Mouse (Mus musculus): ENCODE measurements around the gene Gucd1. TPM values are rescaled to one million over a fixed set of nuclear protein-coding genes. Genes with fewer than 3 reads are reported as not detected.

The Gucd1 gene
- polyA plus RNA-seq, 1 experiment from 2014 or later = 24.9 TPM

DNA sequence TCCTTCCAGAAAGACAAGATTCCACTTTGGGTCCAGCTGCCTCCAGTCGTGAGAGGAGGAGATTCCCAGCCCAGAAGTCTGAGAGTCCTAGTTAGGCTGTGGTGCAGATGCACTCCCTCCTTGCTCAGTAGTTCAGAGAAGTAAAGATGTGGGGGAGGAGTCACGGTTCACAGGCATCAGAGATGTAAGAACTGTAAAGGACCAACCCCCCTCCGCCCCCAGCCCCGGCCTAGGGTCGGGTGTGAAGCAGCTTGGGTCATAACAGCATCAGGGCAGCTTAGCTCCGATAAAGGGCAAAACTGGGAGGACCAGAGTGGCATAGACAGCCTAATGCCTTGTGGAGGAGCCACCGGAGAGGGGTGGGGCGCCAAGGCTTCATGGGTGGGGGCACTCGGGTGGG lies 201.3 kb downstream of the Gucd1 start:
- peaks cover 24% of the 10 kb centered on the region for H3K4me1 ChIP-seq (replicated peaks; ENCODE audit: control insufficient read depth, insufficient read depth, low read length)
- H3K36me3 ChIP-seq (ENCODE audit: control insufficient read depth, insufficient read depth, low read length) = no peaks in the 10 kb centered on the region; the same call in 1 of the 2 replicates
- no peaks in the 10 kb centered on the region for H3K9me3 ChIP-seq (ENCODE audit: control insufficient read depth, low read length)
- H3K4me2 ChIP-seq (ENCODE audit: low read depth, low read length) = peak overlapping the region; percentile 81
- ATAC-seq (ENCODE audit: low read depth) = peak; percentile 34
- 3% methylated on average over 9 of the region's 9 CpGs for WGBS
- peak overlapping the region; percentile 68 for H3K9ac ChIP-seq (ENCODE audit: low read length)
- H3K27me3 ChIP-seq (ENCODE audit: control insufficient read depth, insufficient read depth, low read depth, low read length) = peaks cover 6% of the 10 kb centered on the region; the same call in 1 of the 2 replicates
- H3K27ac ChIP-seq (ENCODE audit: low read length) = no peak overlapping the region
- peak overlapping the region; percentile 57 for H3K4me3 ChIP-seq (ENCODE audit: low read length)

GRCm38 (mm10) chr10:75315756-75316155 lies 202.0 kb downstream of the Gucd1 start:
- WGBS = 72% methylated on average over 8 of the region's 8 CpGs
- H3K27ac ChIP-seq (ENCODE audit: low read length) = no peak overlapping the region

DNA sequence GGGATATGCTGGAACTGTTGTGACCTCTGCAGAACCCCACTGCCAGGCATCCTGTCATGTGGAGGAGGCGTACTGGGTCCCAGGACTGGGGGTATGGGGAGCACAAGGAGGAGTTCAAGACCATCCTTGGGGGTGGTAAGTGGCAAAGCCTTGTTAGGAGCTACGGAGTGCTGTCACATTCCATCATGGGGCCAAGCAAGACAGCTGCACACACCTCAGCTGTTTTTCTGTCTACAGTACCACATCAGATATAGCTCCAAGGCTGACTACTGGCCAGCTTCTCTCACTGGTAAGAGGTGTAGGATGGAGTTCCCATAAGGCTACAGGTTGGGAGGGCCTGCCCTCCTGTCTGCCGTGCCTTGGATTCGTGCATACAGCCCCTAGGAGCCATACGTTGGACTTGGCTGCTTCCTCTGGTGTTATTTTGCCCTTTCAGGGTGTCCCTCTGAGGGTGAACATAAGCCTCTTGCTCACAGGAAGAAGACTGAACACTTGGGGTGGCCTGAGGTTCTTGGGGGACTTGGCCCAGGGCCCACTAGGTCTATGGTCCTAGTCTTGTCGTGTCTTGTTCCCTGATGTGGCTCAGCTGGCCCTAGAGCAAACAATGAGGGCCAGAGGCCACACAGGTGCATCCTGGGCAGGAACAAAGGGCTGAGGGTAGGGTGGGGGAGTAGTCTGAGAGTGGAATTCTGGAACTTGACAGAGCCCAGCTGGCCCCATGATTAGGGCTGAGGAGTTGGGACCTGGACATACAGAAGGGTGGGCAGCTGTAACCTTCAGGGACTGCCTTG lies 203.4 kb downstream of the Gucd1 start:
- 43% methylated on average over 6 of the region's 6 CpGs for WGBS
- no peaks in the 10 kb centered on the region for H3K9me3 ChIP-seq (ENCODE audit: control insufficient read depth, low read length)
- no peak overlapping the region for H3K4me2 ChIP-seq (ENCODE audit: low read depth, low read length)
- peaks cover 24% of the 10 kb centered on the region for H3K4me1 ChIP-seq (replicated peaks; ENCODE audit: control insufficient read depth, insufficient read depth, low read length)
- no peak overlapping the region for H3K9ac ChIP-seq (ENCODE audit: low read length)
- H3K4me3 ChIP-seq (ENCODE audit: low read length) = no peak overlapping the region
- peaks cover 6% of the 10 kb centered on the region; the same call in 1 of the 2 replicates for H3K27me3 ChIP-seq (ENCODE audit: control insufficient read depth, insufficient read depth, low read depth, low read length)
- H3K36me3 ChIP-seq (ENCODE audit: control insufficient read depth, insufficient read depth, low read length) = peaks cover 7% of the 10 kb centered on the region; the same call in 1 of the 2 replicates
- peak; percentile 41 for ATAC-seq (ENCODE audit: low read depth)
- peak overlapping the region; percentile 48 for H3K27ac ChIP-seq (ENCODE audit: low read length)

More at GRCm38 (mm10) chr10:75315756-75316155, 202.0 kb downstream of the Gucd1 start:
- no peak for ATAC-seq (ENCODE audit: low read depth)
- Histone ChIP-seq H3K27me3 (ENCODE audit: control insufficient read depth, insufficient read depth, low read depth, low read length) (peaks cover 6% of the 10 kb centered on the region; the same call in 1 of the 2 replicates), H3K9me3 (ENCODE audit: control insufficient read depth, low read length) (no peaks in the 10 kb centered on the region), H3K4me1 (replicated peaks; ENCODE audit: control insufficient read depth, insufficient read depth, low read length) (peaks cover 24% of the 10 kb centered on the region), H3K36me3 (ENCODE audit: control insufficient read depth, insufficient read depth, low read length) (no peaks in the 10 kb centered on the region; the same call in 1 of the 2 replicates), H3K4me2 (ENCODE audit: low read depth, low read length) (no peak overlapping the region), H3K4me3 (ENCODE audit: low read length) (no peak overlapping the region), H3K9ac (ENCODE audit: low read length) (no peak overlapping the region)

DNA sequence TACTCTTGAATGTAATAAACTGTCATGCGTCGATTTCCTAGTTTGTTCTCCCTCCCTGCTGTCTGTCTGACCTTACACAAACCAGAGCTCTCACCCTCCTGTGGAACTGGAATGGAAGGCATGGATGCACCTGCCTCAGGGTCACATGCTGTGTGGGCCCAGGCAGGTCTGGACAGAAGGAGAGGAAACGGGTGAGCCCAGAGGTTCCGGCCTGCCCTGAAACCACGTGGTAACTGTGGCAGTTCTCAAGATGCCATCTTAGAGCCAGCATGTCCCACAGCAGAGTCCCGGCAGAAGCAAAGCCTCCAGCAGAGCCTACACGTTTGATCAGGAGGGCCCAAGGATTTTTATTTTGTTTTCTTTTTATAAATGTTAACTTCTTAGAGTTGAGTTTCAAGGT lies 205.4 kb downstream of the Gucd1 start:
- Histone ChIP-seq H3K4me2 (ENCODE audit: low read depth, low read length) (no peak overlapping the region), H3K4me3 (ENCODE audit: low read length) (no peak overlapping the region), H3K4me1 (replicated peaks; ENCODE audit: control insufficient read depth, insufficient read depth, low read length) (peaks cover 24% of the 10 kb centered on the region), H3K27ac (ENCODE audit: low read length) (no peak overlapping the region), H3K9me3 (ENCODE audit: control insufficient read depth, low read length) (no peaks in the 10 kb centered on the region), H3K9ac (ENCODE audit: low read length) (no peak overlapping the region), H3K27me3 (ENCODE audit: control insufficient read depth, insufficient read depth, low read depth, low read length) (no peaks in the 10 kb centered on the region), H3K36me3 (ENCODE audit: control insufficient read depth, insufficient read depth, low read length) (peaks cover 21% of the 10 kb centered on the region)
- 78% methylated on average over 7 of the region's 7 CpGs for WGBS
- ATAC-seq (ENCODE audit: low read depth) = no peak

DNA sequence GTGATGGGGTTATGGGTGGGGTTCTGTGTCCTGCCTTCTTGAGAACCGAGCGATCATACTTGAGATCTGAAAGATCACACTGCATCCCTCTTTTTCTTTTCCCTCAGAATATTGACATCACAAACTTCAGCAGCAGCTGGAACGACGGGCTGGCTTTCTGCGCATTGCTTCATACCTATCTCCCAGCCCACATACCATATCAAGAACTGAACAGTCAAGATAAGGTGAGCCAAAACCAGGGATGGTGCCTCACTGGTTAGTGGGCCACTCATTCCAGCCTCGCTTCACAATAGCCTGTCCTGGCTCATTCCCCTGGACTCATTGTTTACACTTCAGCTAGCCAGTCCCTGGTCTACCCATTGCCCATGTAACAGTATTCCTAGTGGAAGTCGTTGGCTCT lies 210.6 kb downstream of the Gucd1 start:
- H3K27ac ChIP-seq (ENCODE audit: low read length) = no peak overlapping the region
- no peaks in the 10 kb centered on the region for H3K4me1 ChIP-seq (replicated peaks; ENCODE audit: control insufficient read depth, insufficient read depth, low read length)
- ATAC-seq (ENCODE audit: low read depth) = no peak
- H3K27me3 ChIP-seq (ENCODE audit: control insufficient read depth, insufficient read depth, low read depth, low read length) = no peaks in the 10 kb centered on the region
- H3K4me3 ChIP-seq (ENCODE audit: low read length) = no peak overlapping the region
- 87% methylated on average over 7 of the region's 7 CpGs for WGBS
- H3K36me3 ChIP-seq (ENCODE audit: control insufficient read depth, insufficient read depth, low read length) = peaks cover 24% of the 10 kb centered on the region
- H3K9ac ChIP-seq (ENCODE audit: low read length) = no peak overlapping the region
- H3K9me3 ChIP-seq (ENCODE audit: control insufficient read depth, low read length) = no peaks in the 10 kb centered on the region
- H3K4me2 ChIP-seq (ENCODE audit: low read depth, low read length) = no peak overlapping the region

DNA sequence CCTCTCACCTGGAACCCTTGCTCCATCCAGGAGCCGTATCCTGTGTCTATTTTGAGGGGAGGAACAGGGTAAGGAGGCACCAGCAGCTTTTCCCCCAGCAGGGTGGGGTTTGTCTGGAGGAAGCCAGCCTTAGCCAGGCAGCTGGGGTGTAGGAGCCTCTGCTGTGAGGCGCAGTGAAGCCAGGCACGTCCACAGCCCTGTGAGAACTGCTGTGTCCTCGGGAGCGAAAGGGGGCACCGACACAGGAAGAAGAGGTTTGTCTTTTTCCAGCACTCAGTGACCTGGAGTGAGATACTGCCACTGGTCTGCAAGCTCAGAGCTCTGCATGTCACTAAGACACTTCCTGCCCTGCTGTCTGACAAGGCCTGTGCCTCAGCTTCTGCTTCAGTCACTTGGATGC lies 213.4 kb downstream of the Gucd1 start:
- Histone ChIP-seq H3K36me3 (ENCODE audit: control insufficient read depth, insufficient read depth, low read length) (peaks cover 26% of the 10 kb centered on the region), H3K27ac (ENCODE audit: low read length) (peak overlapping the region; percentile 45), H3K27me3 (ENCODE audit: control insufficient read depth, insufficient read depth, low read depth, low read length) (no peaks in the 10 kb centered on the region), H3K4me2 (ENCODE audit: low read depth, low read length) (no peak overlapping the region), H3K4me1 (replicated peaks; ENCODE audit: control insufficient read depth, insufficient read depth, low read length) (no peaks in the 10 kb centered on the region; the same call in 1 of the 2 replicates), H3K9me3 (ENCODE audit: control insufficient read depth, low read length) (no peaks in the 10 kb centered on the region), H3K9ac (ENCODE audit: low read length) (no peak overlapping the region), H3K4me3 (ENCODE audit: low read length) (no peak overlapping the region)
- peak; percentile 39; the same call in 1 of the 2 replicates for ATAC-seq (ENCODE audit: low read depth)
- whole genome bisulfite sequencing = 57% methylated on average over 6 of the region's 6 CpGs

GRCm38 (mm10) chr10:75304049-75304405 lies 213.7 kb downstream of the Gucd1 start:
- Histone ChIP-seq H3K36me3 (ENCODE audit: control insufficient read depth, insufficient read depth, low read length) (peaks cover 26% of the 10 kb centered on the region), H3K9ac (ENCODE audit: low read length) (no peak overlapping the region), H3K4me1 (replicated peaks; ENCODE audit: control insufficient read depth, insufficient read depth, low read length) (no peaks in the 10 kb centered on the region; the same call in 1 of the 2 replicates), H3K27me3 (ENCODE audit: control insufficient read depth, insufficient read depth, low read depth, low read length) (no peaks in the 10 kb centered on the region), H3K9me3 (ENCODE audit: control insufficient read depth, low read length) (no peaks in the 10 kb centered on the region), H3K27ac (ENCODE audit: low read length) (peak overlapping the region; percentile 45), H3K4me2 (ENCODE audit: low read depth, low read length) (no peak overlapping the region), H3K4me3 (ENCODE audit: low read length) (no peak overlapping the region)
- 78% methylated on average over 5 of the region's 5 CpGs for WGBS
- no peak for ATAC-seq (ENCODE audit: low read depth)

GRCm38 (mm10) chr10:75303324-75304048 lies 214.3 kb downstream of the Gucd1 start:
- Histone ChIP-seq H3K36me3 (ENCODE audit: control insufficient read depth, insufficient read depth, low read length) (peaks cover 21% of the 10 kb centered on the region), H3K27ac (ENCODE audit: low read length) (no peak overlapping the region; the same call in 1 of the 2 replicates), H3K9me3 (ENCODE audit: control insufficient read depth, low read length) (no peaks in the 10 kb centered on the region), H3K27me3 (ENCODE audit: control insufficient read depth, insufficient read depth, low read depth, low read length) (no peaks in the 10 kb centered on the region), H3K4me1 (replicated peaks; ENCODE audit: control insufficient read depth, insufficient read depth, low read length) (no peaks in the 10 kb centered on the region; the same call in 1 of the 2 replicates), H3K4me2 (ENCODE audit: low read depth, low read length) (no peak overlapping the region), H3K4me3 (ENCODE audit: low read length) (no peak overlapping the region), H3K9ac (ENCODE audit: low read length) (no peak overlapping the region)
- WGBS = 74% methylated on average over 8 of the region's 8 CpGs
- ATAC-seq (ENCODE audit: low read depth) = no peak

GRCm38 (mm10) chr10:75302536-75302935 lies 215.2 kb downstream of the Gucd1 start:
- H3K4me3 ChIP-seq (ENCODE audit: low read length) = no peak overlapping the region
- no peak overlapping the region for H3K4me2 ChIP-seq (ENCODE audit: low read depth, low read length)
- no peak for ATAC-seq (ENCODE audit: low read depth)
- no peaks in the 10 kb centered on the region for H3K9me3 ChIP-seq (ENCODE audit: control insufficient read depth, low read length)
- no peak overlapping the region for H3K9ac ChIP-seq (ENCODE audit: low read length)
- H3K4me1 ChIP-seq (replicated peaks; ENCODE audit: control insufficient read depth, insufficient read depth, low read length) = no peaks in the 10 kb centered on the region; the same call in 1 of the 2 replicates
- peaks cover 14% of the 10 kb centered on the region for H3K36me3 ChIP-seq (ENCODE audit: control insufficient read depth, insufficient read depth, low read length)
- 88% methylated on average over 4 of the region's 4 CpGs for WGBS
- no peak overlapping the region for H3K27ac ChIP-seq (ENCODE audit: low read length)
- H3K27me3 ChIP-seq (ENCODE audit: control insufficient read depth, insufficient read depth, low read depth, low read length) = no peaks in the 10 kb centered on the region
